Mouse (Mus musculus) C2C12 (cell line): ENCODE measurements around the gene Olfr694.

Source experiments
- CEBPB ChIP-seq: IDR thresholded peaks from one replicate; pipeline ENCODE4 v1.6.1; 2011; ENCODE audit warnings: low read depth, mild to moderate bottlenecking, control low read depth, moderate library complexity
- CTCF ChIP-seq: IDR thresholded peaks from one replicate; pipeline ENCODE4 v1.5.1; 2011; ENCODE audit not compliant: control insufficient read depth, insufficient read depth, insufficient read length
- MAX ChIP-seq: IDR thresholded peaks from one replicate; pipeline ENCODE4 v1.6.1; 2011; ENCODE audit warnings: mild to moderate bottlenecking, control low read depth
- MYOG ChIP-seq: IDR thresholded peaks from one replicate; pipeline ENCODE4 v1.6.1; 2011; ENCODE audit not compliant: control insufficient read depth, insufficient read length; ENCODE audit errors: extremely low read depth
- USF1 ChIP-seq: IDR thresholded peaks from one replicate; pipeline ENCODE4 v1.6.1; 2011; ENCODE audit warnings: low read depth, mild to moderate bottlenecking, control low read depth, moderate library complexity

DNA sequence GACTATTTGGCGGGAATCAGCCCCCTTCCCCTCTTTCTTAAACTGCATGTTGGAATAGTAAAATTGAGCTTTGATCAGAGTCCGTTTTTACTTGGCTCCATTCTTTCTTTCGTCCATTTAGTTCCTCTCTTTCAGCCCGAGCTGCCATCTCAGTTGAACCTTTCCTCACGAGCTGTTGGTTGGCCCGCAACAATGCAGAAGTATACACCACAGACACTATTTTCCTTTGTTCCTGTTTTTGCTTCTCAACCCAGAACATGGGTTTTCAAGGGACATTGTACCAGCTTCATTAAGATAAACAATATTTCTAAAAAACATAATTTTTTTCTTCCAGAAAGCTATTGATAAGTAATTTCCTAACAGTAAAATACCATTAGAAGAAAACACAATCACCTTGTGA, 19.8 kb upstream of the Olfr694 start:
- TF ChIP-seq CTCF: no peak
- TF ChIP-seq USF1: no peak
- TF ChIP-seq MAX: no peak
- TF ChIP-seq CEBPB: no peak
- no peak for TF ChIP-seq MYOG
